Mouse (Mus musculus): ENCODE measurements around the gene Gstm7.
"Not testable (repeated sequence)": the region's sequence is repeated elsewhere in the genome, so short reads cannot be mapped to it uniquely, and the experiment has no call there.

The Gstm7 gene

GRCm38 (mm10) chr3:107931670-107932069, at the start of gene Gstm7:
Gene Gstm7, minus strand, starts transcription at chr3:107931817.
- peak; percentile 84 for DNase-seq (ENCODE audit: low spot score)

- DNase-seq (ENCODE audit: low spot score), result no peak
Measured at GRCm38 (mm10) chr3:107981261-107981660, 49.6 kb upstream of the Gstm7 start.

GRCm38 (mm10) chr3:107977691-107978090, 46.1 kb upstream of the Gstm7 start:
- no peak for DNase-seq (ENCODE audit: low spot score)

- DNase-seq (ENCODE audit: low spot score), result no peak
Measured at GRCm38 (mm10) chr3:107974237-107974636, 42.6 kb upstream of the Gstm7 start.

- DNase-seq (ENCODE audit: low spot score), result no peak
Measured at GRCm38 (mm10) chr3:107972070-107972469, 40.5 kb upstream of the Gstm7 start.

GRCm38 (mm10) chr3:107971101-107971500, 39.5 kb upstream of the Gstm7 start:
- not testable (repeated sequence) for DNase-seq (ENCODE audit: low spot score)

GRCm38 (mm10) chr3:107968724-107969395, 37.2 kb upstream of the Gstm7 start, which contains the start of gene Gstm3:
Gene Gstm3, minus strand, starts transcription at chr3:107969283.
- DNase-seq (ENCODE audit: low spot score), result no peak

- DNase-seq (ENCODE audit: low spot score), result no peak
Measured at GRCm38 (mm10) chr3:107966631-107967030, 35.0 kb upstream of the Gstm7 start.

- DNase-seq (ENCODE audit: low spot score), result no peak
Measured at GRCm38 (mm10) chr3:107965592-107965991, 34.0 kb upstream of the Gstm7 start.

GRCm38 (mm10) chr3:107964656-107965308, 33.2 kb upstream of the Gstm7 start:
- no peak for DNase-seq (ENCODE audit: low spot score)

- no peak for DNase-seq (ENCODE audit: low spot score)
Measured at GRCm38 (mm10) chr3:107964026-107964425, 32.4 kb upstream of the Gstm7 start.

GRCm38 (mm10) chr3:107955260-107955659, 23.6 kb upstream of the Gstm7 start:
- not testable (repeated sequence) for DNase-seq (ENCODE audit: low spot score)

GRCm38 (mm10) chr3:107953906-107954305, 22.3 kb upstream of the Gstm7 start:
- DNase-seq (ENCODE audit: low spot score), result no peak

GRCm38 (mm10) chr3:107953328-107953755, 21.7 kb upstream of the Gstm7 start:
- DNase-seq (ENCODE audit: low spot score), result peak; percentile 5

- DNase-seq (ENCODE audit: low spot score), result no peak
Measured at GRCm38 (mm10) chr3:107950531-107950930, 18.9 kb upstream of the Gstm7 start.

GRCm38 (mm10) chr3:107949461-107949860, 17.8 kb upstream of the Gstm7 start:
- not testable (repeated sequence) for DNase-seq (ENCODE audit: low spot score)

- no peak for DNase-seq (ENCODE audit: low spot score)
Measured at GRCm38 (mm10) chr3:107945729-107946128, 14.1 kb upstream of the Gstm7 start.

GRCm38 (mm10) chr3:107943239-107943990, 11.8 kb upstream of the Gstm7 start, which contains the start of gene Gstm6:
Gene Gstm6, minus strand, starts transcription at chr3:107943749.
- DNase-seq (ENCODE audit: low spot score), result no peak

- no peak for DNase-seq (ENCODE audit: low spot score)
Measured at GRCm38 (mm10) chr3:107941261-107941660, 9.6 kb upstream of the Gstm7 start.

- no peak for DNase-seq (ENCODE audit: low spot score)
Measured at GRCm38 (mm10) chr3:107940524-107940923, 8.9 kb upstream of the Gstm7 start.

GRCm38 (mm10) chr3:107939830-107940229, 8.2 kb upstream of the Gstm7 start:
- no peak for DNase-seq (ENCODE audit: low spot score)

- peak; percentile 21 for DNase-seq (ENCODE audit: low spot score)
Measured at GRCm38 (mm10) chr3:107939403-107939802, 7.8 kb upstream of the Gstm7 start.

- DNase-seq (ENCODE audit: low spot score), result no peak
Measured at GRCm38 (mm10) chr3:107935888-107936287, 4.3 kb upstream of the Gstm7 start.
